Mouse (Mus musculus) liver, embryonic 14.5 days (tissue): ENCODE data around the gene Bnip3.

Experiments used
- CTCF ChIP-seq: IDR thresholded peaks from 2 replicates; pipeline ENCODE4 v1.5.1; 2016; ENCODE audit warnings: antibody characterized with exemption, low read depth, control low read depth
- EP300 ChIP-seq: IDR thresholded peaks from 2 replicates; pipeline ENCODE4 v1.6.1; 2016; ENCODE audit warnings: antibody characterized with exemption, low read depth

- TF ChIP-seq CTCF (no peak), EP300 (no peak)
Observed at GRCm38 (mm10) chr7:138908768-138909276, 497 bp downstream of the Bnip3 start.
